Comparison of ENCODE assay signal across 17 mouse cellular contexts in the genomic region with DNA sequence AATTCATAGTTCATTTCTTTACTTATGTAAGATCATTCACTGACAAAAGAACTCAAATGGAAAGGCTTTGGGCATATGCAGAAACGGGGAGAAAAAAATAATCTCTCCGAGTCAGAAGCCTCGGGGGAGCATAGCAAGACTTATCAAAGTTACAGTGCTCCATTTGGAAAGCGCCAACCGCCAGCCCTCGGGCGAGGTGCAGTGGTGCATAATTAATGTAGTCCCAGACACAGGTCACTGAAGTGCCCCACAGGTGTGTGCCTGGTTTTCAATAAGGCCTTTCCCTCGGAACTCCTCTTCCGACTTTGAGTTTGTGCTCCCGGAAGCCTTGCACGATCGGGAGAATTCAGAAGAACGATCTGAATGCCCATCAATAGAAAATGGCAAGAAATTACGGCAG. TPM values are rescaled to one million over a fixed set of nuclear protein-coding genes. Genes with fewer than 3 reads are reported as not detected.
"Had no signal": no experiment of that assay in that cellular context is flagged by ENCODE, and none has a peak within 500 bp of the region (broad histone marks: within the 10 kb centered on the region; RNA-seq: fewer than 3 reads in every experiment).

No protein-coding gene starts in this region.

- H3K4me1 ChIP-seq: midbrain, embryonic 13.5 days; neural tube, embryonic 12.5 days had no signal

- H3K36me3 ChIP-seq: midbrain, embryonic 13.5 days; neural tube, embryonic 12.5 days; stomach, embryonic 15.5 days had no signal

- H3K9ac ChIP-seq: lung, embryonic 14.5 days; midbrain, embryonic 13.5 days; neural tube, embryonic 12.5 days; stomach, embryonic 15.5 days had no signal

- H3K27ac ChIP-seq: macrophage; midbrain, embryonic 13.5 days; neural tube, embryonic 12.5 days; stomach, embryonic 15.5 days; stomach, postnatal 0 days had no signal

- H3K4me3 ChIP-seq: megakaryocyte, embryonic 14.5 days; midbrain, embryonic 13.5 days; neural tube, embryonic 12.5 days; stomach, embryonic 15.5 days had no signal

- H3K27me3 ChIP-seq: midbrain, embryonic 13.5 days; neural tube, embryonic 12.5 days; stomach, embryonic 15.5 days had no signal

- DNase-seq: lung, adult 18-20 months; right cerebral cortex, postnatal 14 days had no signal

- H3K9me3 ChIP-seq: midbrain, embryonic 13.5 days; neural tube, embryonic 12.5 days; stomach, embryonic 15.5 days had no signal

- ATAC-seq: midbrain, embryonic 13.5 days; midbrain, embryonic 16.5 days had no signal

- H3K4me2 ChIP-seq: midbrain, embryonic 11.5 days; midbrain, embryonic 13.5 days; neural tube, embryonic 12.5 days; stomach, embryonic 15.5 days had no signal

RNA-seq across cellular contexts. Expression of gene Gm10271, which starts 10.3 kb away (rescaled TPM):
- polyA plus RNA-seq: lung, embryonic 14.5 days; lung, embryonic 16.5 days; macrophage; midbrain, embryonic 11.5 days; midbrain, embryonic 13.5 days; midbrain, embryonic 16.5 days; neural tube, embryonic 12.5 days; neural tube, embryonic 14.5 days; spleen, adult 2 months; stomach, embryonic 15.5 days; stomach, postnatal 0 days; testis, adult 2 months; thymus, adult 2 months; urinary bladder, adult 2 months had no signal

RNA-seq across cellular contexts. Expression of gene Best3, which starts 24.0 kb away (rescaled TPM):
- polyA plus RNA-seq: midbrain, embryonic 11.5 days had no signal
